Mouse (Mus musculus) small intestine, adult 2 months (tissue): ENCODE data around the gene Gm11037.

Experiments
- CTCF ChIP-seq: fragments of 200-500 bp; IDR thresholded peaks from 2 replicates; pipeline ENCODE4 v1.5.1; 2012; ENCODE audit warnings: low read depth, mild to moderate bottlenecking, control low read depth, inconsistent platforms, low read length, moderate library complexity, mixed read lengths; ENCODE audit not compliant: insufficient replicate concordance, insufficient read length; ENCODE audit errors: extremely low read depth
- POLR2A ChIP-seq: fragments of 200-500 bp; IDR thresholded peaks from 2 replicates; pipeline ENCODE4 v1.6.1; 2012; ENCODE audit warnings: low read depth, mild to moderate bottlenecking, control low read depth, inconsistent platforms, low read length, moderate library complexity

DNA sequence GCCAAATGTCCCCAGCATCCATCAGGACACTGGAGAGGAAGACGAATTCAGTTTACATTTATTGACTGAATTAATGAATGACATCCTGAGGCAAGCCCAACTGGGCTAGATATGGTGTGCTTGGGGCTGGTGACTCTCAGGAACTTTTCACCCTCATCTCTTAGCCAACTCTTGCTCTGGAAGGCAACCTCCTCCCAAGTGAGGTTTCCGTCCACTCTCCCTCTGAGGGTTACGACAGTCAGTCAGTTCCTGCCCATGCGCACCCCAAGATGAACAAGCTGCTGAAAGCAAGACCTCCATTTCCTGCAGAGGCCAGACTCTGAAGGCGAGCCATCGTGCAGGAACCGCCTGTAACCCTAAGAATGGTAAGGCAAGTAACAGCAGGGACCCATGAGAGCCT lies 23.7 kb downstream of the Gm11037 start:
- TF ChIP-seq CTCF: no peak
- TF ChIP-seq POLR2A: no peak
